9 mouse cellular contexts compared by ENCODE assay signal in genomic region chr17:31276207-31276921, GRCm38 (mm10). TPM values are rescaled to one million over a fixed set of nuclear protein-coding genes. Genes with fewer than 3 reads are reported as not detected.
DNase-seq lines count a peak whose midpoint lies in the region; ATAC-seq and TF ChIP-seq lines count a peak whose summit lies in the region.
"Had no signal": no experiment of that assay in that cellular context is flagged by ENCODE, and none has a peak within 500 bp of the region (broad histone marks: within the 10 kb centered on the region; RNA-seq: fewer than 3 reads in every experiment).

No protein-coding gene starts in this region.

- no peaks in the 10 kb centered on the region for H3K9me3 ChIP-seq in heart, embryonic 14.5 days (ENCODE audit: control insufficient read depth, low read length)
- H3K9me3 ChIP-seq in E14TG2a.4 (ENCODE audit: low read length) = no peaks in the 10 kb centered on the region
- no peaks in the 10 kb centered on the region for H3K9me3 ChIP-seq in embryonic facial prominence, embryonic 15.5 days (replicated peaks)
- H3K9me3 ChIP-seq in limb, embryonic 11.5 days (ENCODE audit: control insufficient read depth, low read length) = no peaks in the 10 kb centered on the region

- peaks cover 7% of the 10 kb centered on the region in 2 experiments; a peak in 1 of 4 replicates for H3K4me1 ChIP-seq in heart, embryonic 14.5 days (ENCODE audit: control insufficient read depth in 2 of 2, insufficient read depth in 2 of 2, low read length in 2 of 2)
- H3K4me1 ChIP-seq in E14TG2a.4 (replicated peaks; ENCODE audit: low read depth, low read length) = peaks cover 60% of the 10 kb centered on the region
- H3K4me1 ChIP-seq in embryonic facial prominence, embryonic 15.5 days = peaks cover 12% of the 10 kb centered on the region
- no peaks in the 10 kb centered on the region; the same call in 1 of the 2 replicates for H3K4me1 ChIP-seq in limb, embryonic 11.5 days (ENCODE audit: control insufficient read depth, insufficient read depth, low read length)

- no peaks in the 10 kb centered on the region for H3K36me3 ChIP-seq in heart, embryonic 14.5 days (ENCODE audit: control insufficient read depth, insufficient read depth, low read length)
- no peaks in the 10 kb centered on the region for H3K36me3 ChIP-seq in E14TG2a.4 (ENCODE audit: insufficient read depth, low read length)
- H3K36me3 ChIP-seq in embryonic facial prominence, embryonic 15.5 days = no peaks in the 10 kb centered on the region
- no peaks in the 10 kb centered on the region for H3K36me3 ChIP-seq in limb, embryonic 11.5 days (ENCODE audit: control insufficient read depth, insufficient read depth, low read length)
- H3K36me3 ChIP-seq: G1E had no signal

- no peak for DNase-seq in heart, adult 8-10 months (ENCODE audit: low spot score)
- no peak for DNase-seq in limb, embryonic 11.5 days (ENCODE audit: low spot score)
- DNase-seq in right cerebral cortex, postnatal 36 days (ENCODE audit: low spot score in 2 of 2) = peak; percentile 46 to 52
- DNase-seq in adrenal gland, postnatal 10 days = no peak
- no peak for DNase-seq in layer of hippocampus, adult 8-10 months (ENCODE audit: low spot score in 2 of 2)

- H3K27ac ChIP-seq in heart, embryonic 14.5 days (replicated peaks in 1 of 2; ENCODE audit: control insufficient read depth in 1 of 2, insufficient read depth in 1 of 2, low read depth in 2 of 2, low read length in 2 of 2) = no peak overlapping the region
- no peak overlapping the region for H3K27ac ChIP-seq in embryonic facial prominence, embryonic 15.5 days (replicated peaks)
- no peak overlapping the region for H3K27ac ChIP-seq in limb, embryonic 11.5 days (replicated peaks; ENCODE audit: low read depth, low read length)

- peak; percentile 20; the same call in 1 of the 2 replicates for ATAC-seq in heart, embryonic 14.5 days (ENCODE audit: insufficient number of reproducible peaks, insufficient read depth, low FRiP score, low read depth)
- ATAC-seq in embryonic facial prominence, embryonic 15.5 days (ENCODE audit: insufficient number of reproducible peaks, low FRiP score, low TSS enrichment, low read depth) = peak; percentile 43; the same call in 1 of the 2 replicates
- ATAC-seq in limb, embryonic 11.5 days (ENCODE audit: insufficient number of reproducible peaks, low FRiP score, low TSS enrichment, low read depth) = no peak

- H3K4me3 ChIP-seq in heart, embryonic 14.5 days (ENCODE audit: control insufficient read depth in 1 of 2, insufficient read depth in 1 of 2, low read depth in 1 of 2, low read length in 2 of 2) = peak overlapping the region; percentile 49 to 53
- peak overlapping the region; percentile 81 for H3K4me3 ChIP-seq in E14TG2a.4 (replicated peaks; ENCODE audit: low read length)
- peak overlapping the region; percentile 44 for H3K4me3 ChIP-seq in embryonic facial prominence, embryonic 15.5 days (replicated peaks)
- peak overlapping the region; percentile 34; the same call in 1 of the 2 replicates for H3K4me3 ChIP-seq in limb, embryonic 11.5 days (ENCODE audit: low read depth, low read length)

- H3K4me2 ChIP-seq in heart, embryonic 14.5 days (ENCODE audit: low read length) = peak overlapping the region; percentile 65
- H3K4me2 ChIP-seq in embryonic facial prominence, embryonic 15.5 days (replicated peaks) = peak overlapping the region; percentile 79
- peak overlapping the region; percentile 67; the same call in 1 of the 2 replicates for H3K4me2 ChIP-seq in limb, embryonic 11.5 days (ENCODE audit: low read depth, severe bottlenecking)

- WGBS in heart, embryonic 14.5 days = 24% methylated on average over 9 of the region's 9 CpGs
- WGBS in embryonic facial prominence, embryonic 15.5 days = 24% methylated on average over 9 of the region's 9 CpGs
- 23% methylated on average over 9 of the region's 9 CpGs for WGBS in limb, embryonic 11.5 days

- no peaks in the 10 kb centered on the region for H3K27me3 ChIP-seq in heart, embryonic 14.5 days (ENCODE audit: control insufficient read depth, insufficient read depth, low read length)
- H3K27me3 ChIP-seq in E14TG2a.4 (ENCODE audit: insufficient read depth, low read length) = no peaks in the 10 kb centered on the region
- H3K27me3 ChIP-seq in embryonic facial prominence, embryonic 15.5 days = no peaks in the 10 kb centered on the region
- H3K27me3 ChIP-seq in limb, embryonic 11.5 days (ENCODE audit: control insufficient read depth, insufficient read depth, low read length) = no peaks in the 10 kb centered on the region

- H3K9ac ChIP-seq in heart, embryonic 14.5 days (ENCODE audit: low read length) = peak overlapping the region; percentile 14; the same call in 1 of the 2 replicates
- H3K9ac ChIP-seq in embryonic facial prominence, embryonic 15.5 days = no peak overlapping the region
- no peak overlapping the region for H3K9ac ChIP-seq in limb, embryonic 11.5 days (ENCODE audit: low read length)

- no peak for TF ChIP-seq CTCF in E14TG2a.4 (conservative IDR thresholded peaks at IDR 0.05; ENCODE audit: low read length)

RNA-seq across cellular contexts. Expression of gene Rsph1, which starts 0.8 kb away (rescaled TPM):
- polyA plus RNA-seq in heart, embryonic 14.5 days (2014; fragmentation: Nextera tagmentation; extraction: Ambion mirVana) = 1.3 and 1.8 TPM in 2 replicates
- 1 to 10 TPM in 2 of 4 experiments, under 1 TPM in 2; 0.59 to 1.3 (median 0.91) TPM for total RNA-seq in heart, adult 8-10 months (2022)
- polyA plus RNA-seq in embryonic facial prominence, embryonic 15.5 days (2015; fragmentation: Nextera tagmentation; extraction: Ambion mirVana) = 19.6 and 34.3 TPM in 2 replicates
- polyA plus RNA-seq in limb, embryonic 11.5 days (2014; fragmentation: Nextera tagmentation; extraction: Ambion mirVana) = 0.44 and 0.73 TPM in 2 replicates
- 1 to 10 TPM; 3.5 to 4.6 TPM for total RNA-seq in adrenal gland, postnatal 10 days (2021)
- 10 to 100 TPM; 12.3 to 18.6 (median 15.4) TPM for total RNA-seq in layer of hippocampus, adult 8-10 months (2022)
- total RNA-seq: G1E had no signal
- polyA plus RNA-seq: G1E had no signal

RNA-seq across cellular contexts. Expression of gene Slc37a1, which starts 10.2 kb away (rescaled TPM):
- polyA plus RNA-seq in heart, embryonic 14.5 days (2014; fragmentation: Nextera tagmentation; extraction: Ambion mirVana) = 8.0 and 9.1 TPM in 2 replicates
- 10 to 100 TPM in 2 of 4 experiments, 1 to 10 TPM in 2; 7.9 to 11.9 (median 10.0) TPM for total RNA-seq in heart, adult 8-10 months (2022)
- 4.6 and 5.8 TPM in 2 replicates for polyA plus RNA-seq in embryonic facial prominence, embryonic 15.5 days (2015; fragmentation: Nextera tagmentation; extraction: Ambion mirVana)
- 1.7 and 1.8 TPM in 2 replicates for polyA plus RNA-seq in limb, embryonic 11.5 days (2014; fragmentation: Nextera tagmentation; extraction: Ambion mirVana)
- 10 to 100 TPM in 1 of 2 experiments, 1 to 10 TPM in 1; 4.4 to 10.9 TPM for total RNA-seq in adrenal gland, postnatal 10 days (2021)
- 1 to 10 TPM; 7.3 to 9.3 (median 8.5) TPM for total RNA-seq in layer of hippocampus, adult 8-10 months (2022)
- polyA plus RNA-seq: G1E had no signal

Comparison
In these comparisons a context has a peak if more than half of its experiments do, and no peak if none do; other contexts are left out.
1. DNase-seq: peak in right cerebral cortex, postnatal 36 days (2 of 2); none in heart, adult 8-10 months (single experiment), limb, embryonic 11.5 days (single experiment), adrenal gland, postnatal 10 days (single experiment) and layer of hippocampus, adult 8-10 months (0 of 2).
2. Peak in every context shown above with its lines, with median percentiles within 50 percentile points of each other: H3K4me2 ChIP-seq and H3K4me3 ChIP-seq.